Mouse (Mus musculus) macrophage (primary cell): ENCODE data around the gene Afm. TPM values are rescaled to one million over a fixed set of nuclear protein-coding genes. Genes with fewer than 3 reads are reported as not detected.

Source experiments
- polyA plus RNA-seq: library from polyadenylated mRNA; stranded (reverse); fragments of 250-400 nt; gene quantifications from 3 replicates; pipeline ENCODE4 v1.2.4, GENCODE M21; 2018; ENCODE audit warnings: inconsistent platforms

Gene Afm
- polyA plus RNA-seq, 1 experiment from 2014 or later = not detected

Other genes with a start within 250 kb of the Afm start
- gene Ankrd17, start 152.4 kb upstream of the Afm start, polyA plus RNA-seq = 35.4 to 87.9 TPM (median 48.7 TPM) in 3 replicates
- gene Gm9958, start 151.7 kb upstream of the Afm start, polyA plus RNA-seq = 0.74 to 1.5 TPM (median 1.4 TPM) in 3 replicates
- gene Alb, start 58.0 kb upstream of the Afm start, polyA plus RNA-seq = not detected in 3 replicates
- gene Afp, start 28.2 kb upstream of the Afm start, polyA plus RNA-seq = 0.50 to 2.2 TPM (median 0.50 TPM) in 3 replicates
- gene 5830473C10Rik, start 42.2 kb downstream of the Afm start, polyA plus RNA-seq = not detected in 3 replicates
- not detected in 3 replicates for gene Rassf6, start 121.7 kb downstream of the Afm start, polyA plus RNA-seq
- 0.11 TPM in 1 of 3 replicates, not detected in the others for gene Cxcl5, start 240.4 kb downstream of the Afm start, polyA plus RNA-seq
- gene Ppbp, start 249.6 kb downstream of the Afm start, polyA plus RNA-seq = 1.9 to 15.6 TPM (median 10.5 TPM) in 3 replicates